Mouse (Mus musculus): ENCODE results near the gene Gm9833.

GRCm38 (mm10) chr3:10121232-10121631 lies 33.3 kb downstream of the Gm9833 start:
- TF ChIP-seq CTCF (IDR thresholded peaks at IDR 0.05; ENCODE audit: borderline replicate concordance, insufficient read depth, low read depth, low read length) (no peak), POLR2A (IDR thresholded peaks at IDR 0.05; ENCODE audit: borderline replicate concordance, insufficient read depth, low read length) (no peak)

All from cerebellum, adult 2 months (tissue).